Mouse (Mus musculus) MEL (cell line): ENCODE measurements around the gene Scyl3. TPM values are rescaled to one million over a fixed set of nuclear protein-coding genes. Genes with fewer than 3 reads are reported as not detected.

Experiments
- DNase-seq: peaks from one replicate; pipeline ENCODE4 v3.0.0; 2011; ENCODE audit warnings: low read depth, low spot score
- H3K27ac ChIP-seq: 2 replicates; pipeline ENCODE4 v1.5.1; 2012; ENCODE audit warnings: low read depth, mild to moderate bottlenecking, control low read depth, low read length, moderate library complexity; ENCODE audit not compliant: control insufficient read depth
- H3K27me3 ChIP-seq, 2 experiments: fragments of 150-350 bp in 1 of 2; sonication (generic) in 1 of 2; 2 replicates each; pipeline ENCODE4 v1.6.1; 2012; ENCODE audit warnings: low read length in 2 of 2, mild to moderate bottlenecking in 2 of 2, improper control_type of control experiment in 1 of 2, moderate library complexity in 1 of 2; ENCODE audit not compliant: insufficient read depth in 2 of 2, control insufficient read depth in 1 of 2
- H3K36me3 ChIP-seq, 2 experiments: 2 replicates each; pipeline ENCODE4 v1.6.1; 2012 to 2014; ENCODE audit warnings: low read length in 2 of 2, improper control_type of control experiment in 1 of 2, inconsistent platforms in 1 of 2, mild to moderate bottlenecking in 1 of 2; ENCODE audit not compliant: insufficient read depth in 2 of 2, control insufficient read depth in 1 of 2
- H3K4me1 ChIP-seq, 2 experiments: fragments of 150-350 bp in 1 of 2; sonication (generic) in 1 of 2; 2 replicates each; pipeline ENCODE4 v1.6.1; 2012; ENCODE audit warnings: low read length in 2 of 2, improper control_type of control experiment in 1 of 2, mild to moderate bottlenecking in 1 of 2; ENCODE audit not compliant: insufficient read depth in 2 of 2, control insufficient read depth in 1 of 2
- H3K4me3 ChIP-seq, 2 experiments: fragments of 150-350 bp in 1 of 2; sonication (generic) in 1 of 2; 2 replicates each; pipeline ENCODE4 v1.5.1; 2012; ENCODE audit warnings: low read depth in 2 of 2, low read length in 2 of 2, mild to moderate bottlenecking in 2 of 2, moderate library complexity in 2 of 2, control low read depth in 1 of 2, improper control_type of control experiment in 1 of 2; ENCODE audit not compliant: control insufficient read depth in 1 of 2, insufficient read depth in 1 of 2
- H3K79me2 ChIP-seq: 2 replicates; pipeline ENCODE4 v1.6.1; 2012; ENCODE audit warnings: mild to moderate bottlenecking, low read length, moderate library complexity; ENCODE audit not compliant: control insufficient read depth, poor library complexity, insufficient read depth
- H3K9ac ChIP-seq: 2 replicates; pipeline ENCODE4 v1.6.1; 2012; ENCODE audit warnings: low read depth, mild to moderate bottlenecking, control low read depth, low read length, moderate library complexity; ENCODE audit not compliant: control insufficient read depth, poor library complexity, severe bottlenecking
- H3K9me3 ChIP-seq: fragments of 150-350 bp; sonication (generic); replicated peaks from 2 replicates; pipeline ENCODE4 v1.6.1; 2012; ENCODE audit warnings: mild to moderate bottlenecking, low read length, improper control_type of control experiment, moderate library complexity; ENCODE audit not compliant: insufficient read depth
- CTCF ChIP-seq, 3 experiments: IDR thresholded peaks in 2 of 3; conservative IDR thresholded peaks in 1 of 3; 2 replicates each; pipeline ENCODE4 v1.5.1; 2011 to 2012; ENCODE audit warnings: low read length in 3 of 3, low read depth in 2 of 3, mild to moderate bottlenecking in 2 of 3, improper control_type of control experiment in 1 of 3, inconsistent platforms in 1 of 3, mixed read lengths in 1 of 3, moderate library complexity in 1 of 3; ENCODE audit not compliant: control insufficient read depth in 1 of 3, insufficient read depth in 1 of 3, poor library complexity in 1 of 3, severe bottlenecking in 1 of 3
- EP300 ChIP-seq, 2 experiments: IDR thresholded peaks; 2 replicates each; pipeline ENCODE4 v1.6.1; 2011; ENCODE audit warnings: improper control_type of control experiment in 2 of 2, low read length in 2 of 2, low read depth in 1 of 2, mild to moderate bottlenecking in 1 of 2
- ETS1 ChIP-seq: IDR thresholded peaks from 2 replicates; pipeline ENCODE4 v1.6.1; 2012; ENCODE audit warnings: low read depth, mild to moderate bottlenecking, inconsistent platforms, low read length, improper control_type of control experiment, moderate library complexity
- GABPA ChIP-seq: IDR thresholded peaks from 2 replicates; pipeline ENCODE4 v1.6.1; 2012; ENCODE audit warnings: low read depth, mild to moderate bottlenecking, inconsistent platforms, low read length, improper control_type of control experiment, moderate library complexity
- GATA1 ChIP-seq: IDR thresholded peaks from 2 replicates; pipeline ENCODE4 v1.6.1; 2011; ENCODE audit warnings: low read depth, low read length, improper control_type of control experiment
- KAT2A ChIP-seq: conservative IDR thresholded peaks from 2 replicates; pipeline ENCODE4 v1.6.1; 2012; ENCODE audit warnings: low read depth, low read length, improper control_type of control experiment, inconsistent platforms
- MXI1 ChIP-seq: IDR thresholded peaks from 2 replicates; pipeline ENCODE4 v1.6.1; 2011; ENCODE audit warnings: mild to moderate bottlenecking, low read depth, low read length, improper control_type of control experiment
- POLR2AphosphoS2 ChIP-seq: IDR thresholded peaks from 2 replicates; pipeline ENCODE4 v1.6.1; 2011; ENCODE audit warnings: low read length, improper control_type of control experiment
- RAD21 ChIP-seq: IDR thresholded peaks from 2 replicates; pipeline ENCODE4 v1.6.1; 2011; ENCODE audit warnings: mild to moderate bottlenecking, low read depth, low read length, improper control_type of control experiment
- RCOR1 ChIP-seq: IDR thresholded peaks from 2 replicates; pipeline ENCODE4 v1.6.1; 2012; ENCODE audit warnings: low read depth, mild to moderate bottlenecking, inconsistent platforms, low read length, improper control_type of control experiment
- SIN3A ChIP-seq: IDR thresholded peaks from 2 replicates; pipeline ENCODE4 v1.6.1; 2012; ENCODE audit warnings: low read length, improper control_type of control experiment, inconsistent platforms
- TAL1 ChIP-seq: IDR thresholded peaks from 2 replicates; pipeline ENCODE4 v1.6.1; 2012; ENCODE audit warnings: mild to moderate bottlenecking, inconsistent platforms, low read length, moderate library complexity, mixed read lengths
- TBP ChIP-seq: IDR thresholded peaks from 2 replicates; pipeline ENCODE4 v1.8.0; 2011; ENCODE audit warnings: low read depth, low read length, improper control_type of control experiment
- TCF12 ChIP-seq: IDR thresholded peaks from 2 replicates; pipeline ENCODE4 v1.6.1; 2014; ENCODE audit warnings: low read depth, mild to moderate bottlenecking, inconsistent platforms, low read length, improper control_type of control experiment, moderate library complexity
- USF2 ChIP-seq, 2 experiments: IDR thresholded peaks; 2 replicates each; pipeline ENCODE4 v1.6.1; 2011 to 2012; ENCODE audit warnings: improper control_type of control experiment in 2 of 2, low read length in 2 of 2, borderline replicate concordance in 1 of 2, inconsistent platforms in 1 of 2, low read depth in 1 of 2, mild to moderate bottlenecking in 1 of 2; ENCODE audit not compliant: insufficient read depth in 1 of 2
- ZMIZ1 ChIP-seq: IDR thresholded peaks from 2 replicates; pipeline ENCODE4 v1.6.1; 2012; ENCODE audit warnings: low read depth, mild to moderate bottlenecking, inconsistent platforms, low read length, improper control_type of control experiment, moderate library complexity
- ZNF384 ChIP-seq: IDR thresholded peaks from 2 replicates; pipeline ENCODE4 v1.6.1; 2012; ENCODE audit warnings: low read depth, mild to moderate bottlenecking, inconsistent platforms, low read length, improper control_type of control experiment
- polyA plus RNA-seq, 2 experiments: library from polyadenylated mRNA; stranded (reverse) in 1 of 2; unstranded in 1 of 2; fragments of >175 nt in 1 of 2; fragments of >200 nt in 1 of 2; gene quantifications; 2 replicates each; pipeline versions ENCODE4 v1.2.1 to v1.2.4; 2012; ENCODE audit warnings: low replicate concordance in 2 of 2, low read depth in 1 of 2; ENCODE audit not compliant: insufficient read length in 2 of 2, insufficient read depth in 1 of 2, missing spikeins in 1 of 2
- total RNA-seq: library from RNA; depleted of rRNA; stranded (reverse); fragments of 300-350 nt; gene quantifications from 2 replicates; pipeline ENCODE4 v1.2.3, GENCODE M21; 2012

Scyl3 gene
- total and polyA plus RNA-seq, 3 experiments = 12.2 to 55.7 (median 21.2) TPM

DNA sequence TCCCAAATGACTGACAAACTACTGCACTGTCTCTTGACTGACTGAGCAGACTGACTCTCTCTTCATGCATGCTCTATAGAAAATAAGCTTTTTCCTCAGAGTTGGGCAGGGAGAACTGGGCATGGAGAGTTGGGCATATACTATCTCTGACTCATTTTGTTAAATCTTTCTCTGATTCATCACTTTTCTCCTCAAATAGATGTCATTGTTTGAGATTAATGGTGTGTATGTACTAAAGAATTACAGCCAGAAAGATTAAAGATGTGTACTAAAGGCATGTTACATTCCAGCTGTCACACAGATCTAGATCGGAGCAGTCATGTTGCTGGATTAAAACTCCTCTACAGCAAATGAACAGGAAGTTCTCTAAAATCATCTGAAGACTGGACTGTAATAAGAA lies 45.6 kb downstream of the Scyl3 start:
- Histone ChIP-seq H3K9me3 (no peaks in the 10 kb centered on the region), H3K4me3 (no peak overlapping the region), H3K9ac (no peak overlapping the region), H3K27me3 (no peaks in the 10 kb centered on the region), H3K4me1 (peaks cover 2 to 11% of the 10 kb centered on the region in 2 experiments; a peak in 2 of 4 replicates), H3K79me2 (no peaks in the 10 kb centered on the region), H3K27ac (no peak overlapping the region), H3K36me3 (peaks cover 10 to 15% of the 10 kb centered on the region in 2 experiments)
- TF ChIP-seq RAD21 = no peak
- TF ChIP-seq TBP = no peak
- no peak for DNase-seq

GRCm38 (mm10) chr1:163975088-163975487 lies 46.2 kb downstream of the Scyl3 start:
- Histone ChIP-seq H3K36me3 (peaks cover 10 to 18% of the 10 kb centered on the region in 2 experiments), H3K79me2 (no peaks in the 10 kb centered on the region), H3K9ac (no peak overlapping the region), H3K27ac (no peak overlapping the region), H3K4me3 (no peak overlapping the region), H3K4me1 (peaks cover 2 to 11% of the 10 kb centered on the region in 2 experiments; a peak in 2 of 4 replicates), H3K9me3 (no peaks in the 10 kb centered on the region), H3K27me3 (no peaks in the 10 kb centered on the region)
- peak; percentile 54 for DNase-seq
- no peak for TF ChIP-seq CTCF (IDR thresholded peaks at IDR 0.05 in 2 of 3, conservative IDR thresholded peaks at IDR 0.05 in 1 of 3; ENCODE audit: control insufficient read depth in 1 of 3, insufficient read depth in 1 of 3, low read depth in 2 of 3, low read length in 3 of 3, poor library complexity in 1 of 3, severe bottlenecking in 1 of 3)
- TF ChIP-seq ETS1 = peak; percentile 66
- no peak for TF ChIP-seq USF2 (IDR thresholded peaks at IDR 0.05; ENCODE audit: borderline replicate concordance in 1 of 2, insufficient read depth in 1 of 2, low read depth in 1 of 2, low read length in 2 of 2)
- TF ChIP-seq EP300 (IDR thresholded peaks at IDR 0.05; ENCODE audit: low read depth in 1 of 2, low read length in 2 of 2) = no peak
- TF ChIP-seq POLR2AphosphoS2 = no peak

GRCm38 (mm10) chr1:163976515-163976914 lies 47.6 kb downstream of the Scyl3 start:
- no peak overlapping the region for H3K27ac ChIP-seq
- H3K4me1 ChIP-seq = peaks cover 2 to 11% of the 10 kb centered on the region in 2 experiments; a peak in 2 of 4 replicates
- no peaks in the 10 kb centered on the region for H3K27me3 ChIP-seq
- peak; percentile 28 for DNase-seq
- no peak overlapping the region for H3K9ac ChIP-seq
- H3K9me3 ChIP-seq = no peaks in the 10 kb centered on the region
- H3K79me2 ChIP-seq = no peaks in the 10 kb centered on the region
- H3K36me3 ChIP-seq = peaks cover 10 to 15% of the 10 kb centered on the region in 2 experiments
- peak; percentile 37; the same call in 1 of the 2 replicates for TF ChIP-seq MXI1
- no peak for TF ChIP-seq RCOR1
- 0 out of 2 replicates have a peak, but pooled peaks have one; percentile 51 for TF ChIP-seq TCF12
- no peak for TF ChIP-seq ZMIZ1
- TF ChIP-seq TAL1 = no peak
- TF ChIP-seq ZNF384 = no peak
- TF ChIP-seq GABPA = no peak
- peak; percentile 54; the same call in 1 of the 2 replicates for TF ChIP-seq GATA1
- TF ChIP-seq ETS1 = peak; percentile 57; the same call in 1 of the 2 replicates
- TF ChIP-seq SIN3A = peak; percentile 22; the same call in 1 of the 2 replicates
- peak; percentile 59 to 64; a peak in 3 of 4 replicates for TF ChIP-seq EP300 (IDR thresholded peaks at IDR 0.05; ENCODE audit: low read depth in 1 of 2, low read length in 2 of 2)
- no peak for TF ChIP-seq KAT2A
- no peak overlapping the region for H3K4me3 ChIP-seq
